Mouse (Mus musculus): ENCODE measurements at regions not wholly inside any gene's neighbourhood (a gene's known extent, or its start where the extent isn't known, plus 50 kb on each side); places are given as distances from the start of the nearest gene placed in this dataset.

DNA sequence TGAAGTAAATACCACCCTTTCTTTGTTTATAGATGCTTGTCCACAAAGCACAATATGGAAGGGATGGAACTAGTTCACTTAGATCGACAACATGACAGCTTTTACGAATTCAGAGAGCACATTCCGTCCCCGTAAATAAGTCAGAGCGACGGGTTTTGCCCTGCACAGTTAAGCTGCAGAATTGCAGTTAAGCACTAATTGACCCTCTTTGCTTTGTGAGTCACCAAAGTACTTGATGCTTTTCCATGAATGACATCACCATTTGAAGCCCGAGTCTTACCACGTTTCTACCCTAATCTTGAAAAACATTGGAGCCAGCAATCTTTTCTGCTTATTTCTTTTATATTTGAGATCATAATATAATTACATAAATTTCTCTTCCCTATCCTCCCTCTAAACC, 305.3 kb upstream of the Fam98a start:
- Histone ChIP-seq H3K4me1 (ENCODE audit: control insufficient read depth, insufficient read depth, low read length) (no peaks in the 10 kb centered on the region), H3K27ac (ENCODE audit: insufficient read depth, low read depth, low read length) (no peak overlapping the region), H3K4me3 (ENCODE audit: insufficient read depth, low read length) (no peak overlapping the region)
- TF ChIP-seq CTCF (IDR thresholded peaks at IDR 0.05; ENCODE audit: low read depth, low read length) (no peak), POLR2A (IDR thresholded peaks at IDR 0.05; ENCODE audit: borderline replicate concordance, low read depth, low read length) (no peak)

DNA sequence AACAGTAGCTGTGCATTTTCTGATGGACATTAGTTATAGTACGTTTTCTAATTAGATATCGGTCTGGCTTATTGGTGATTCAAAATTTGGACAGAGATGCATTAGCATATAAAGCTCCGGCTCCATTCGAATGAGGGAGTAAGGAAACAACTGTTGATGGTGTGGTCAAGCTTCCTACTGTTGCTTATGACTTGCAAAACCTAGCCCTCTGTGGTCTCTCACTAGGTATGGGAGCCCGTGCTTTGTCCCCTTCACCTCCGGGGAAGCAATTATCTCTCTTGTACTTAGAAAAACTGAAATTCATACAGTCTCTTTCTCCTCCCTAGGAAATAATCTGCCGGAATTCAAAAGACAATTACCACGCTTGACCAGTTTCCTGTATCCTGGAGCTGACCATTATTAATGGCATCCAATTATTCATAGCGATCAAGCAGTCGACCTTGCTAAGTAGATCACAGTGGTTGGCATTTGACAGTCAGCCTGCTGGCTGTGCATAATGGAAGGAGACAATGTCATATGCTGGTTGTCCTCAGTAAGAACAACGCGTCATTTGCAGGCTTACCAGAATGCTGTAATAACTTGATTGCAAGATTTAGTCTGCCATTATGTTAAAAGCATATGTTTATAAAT, 264.4 kb upstream of the Fam98a start:
- TF ChIP-seq POLR2A (IDR thresholded peaks at IDR 0.05; ENCODE audit: borderline replicate concordance, low read depth, low read length): no peak
- TF ChIP-seq CTCF (IDR thresholded peaks at IDR 0.05; ENCODE audit: low read depth, low read length): no peak
- Histone ChIP-seq H3K4me3 (ENCODE audit: insufficient read depth, low read length) (no peak overlapping the region), H3K4me1 (ENCODE audit: control insufficient read depth, insufficient read depth, low read length) (no peaks in the 10 kb centered on the region), H3K27ac (ENCODE audit: insufficient read depth, low read depth, low read length) (no peak overlapping the region)

DNA sequence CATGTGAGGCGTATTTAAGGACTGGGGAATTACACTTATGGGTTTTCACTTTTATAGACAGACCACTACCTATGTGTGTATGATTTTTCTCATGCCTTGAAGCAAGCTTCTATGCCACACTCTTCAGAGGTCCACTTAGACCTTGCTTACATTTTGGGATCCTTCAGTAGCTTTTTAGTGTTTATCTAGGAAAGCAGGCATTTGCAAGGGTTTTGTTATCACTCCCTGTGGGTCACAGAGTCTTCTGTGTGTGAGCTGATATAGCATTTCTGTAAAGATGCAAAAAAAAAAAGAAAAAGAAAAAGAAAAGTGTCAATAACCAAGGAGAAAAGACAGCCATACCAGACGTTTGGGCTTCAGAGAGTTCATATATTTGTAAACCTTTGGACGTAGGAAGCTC, 260.4 kb upstream of the Fam98a start:
- H3K27ac ChIP-seq (ENCODE audit: insufficient read depth, low read depth, low read length): no peak overlapping the region
- TF ChIP-seq CTCF (IDR thresholded peaks at IDR 0.05; ENCODE audit: low read depth, low read length): no peak
- TF ChIP-seq POLR2A (IDR thresholded peaks at IDR 0.05; ENCODE audit: borderline replicate concordance, low read depth, low read length): no peak
- no peaks in the 10 kb centered on the region for H3K4me1 ChIP-seq (ENCODE audit: control insufficient read depth, insufficient read depth, low read length)
- no peak overlapping the region for H3K4me3 ChIP-seq (ENCODE audit: insufficient read depth, low read length)

DNA sequence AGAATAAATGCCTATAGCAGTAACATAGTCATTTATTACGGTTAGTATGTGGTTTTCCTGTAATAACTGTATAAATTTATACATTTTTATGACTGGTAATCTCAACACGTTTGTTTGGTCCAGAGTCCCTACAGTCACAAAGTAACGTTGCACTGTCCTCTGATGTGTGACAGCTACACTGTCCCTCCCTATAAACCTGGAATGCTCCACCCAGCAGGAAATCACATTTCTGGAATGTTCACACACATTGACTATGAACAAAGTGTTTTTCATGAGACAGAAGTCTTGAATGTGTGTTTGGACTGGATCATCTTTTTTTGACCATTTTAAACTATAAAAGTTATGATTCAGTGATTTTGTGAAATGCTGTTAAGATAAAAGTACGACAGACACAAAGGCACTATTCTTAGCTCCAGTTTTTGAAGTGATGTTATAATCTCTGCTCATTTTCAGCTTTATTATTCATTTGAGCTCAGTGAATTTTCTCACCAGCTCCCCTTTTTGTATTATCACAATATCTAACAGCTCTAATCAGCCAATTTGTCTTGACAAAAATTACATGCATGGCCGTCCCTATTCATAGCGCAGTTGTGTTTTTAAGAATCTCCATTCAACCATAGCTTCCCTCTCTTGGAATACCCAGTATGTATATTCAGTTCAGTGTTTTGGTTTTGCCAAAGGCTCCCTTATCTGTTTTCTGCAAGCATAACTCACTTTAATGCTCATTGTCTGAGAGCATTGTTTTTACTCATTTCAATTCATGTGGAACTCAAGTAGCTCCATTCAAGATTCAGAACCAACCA, 257.0 kb upstream of the Fam98a start:
- TF ChIP-seq CTCF (IDR thresholded peaks at IDR 0.05; ENCODE audit: low read depth, low read length): no peak
- no peak for TF ChIP-seq POLR2A (IDR thresholded peaks at IDR 0.05; ENCODE audit: borderline replicate concordance, low read depth, low read length)
- no peak overlapping the region for H3K27ac ChIP-seq (ENCODE audit: insufficient read depth, low read depth, low read length)
- no peak overlapping the region for H3K4me3 ChIP-seq (ENCODE audit: insufficient read depth, low read length)
- H3K4me1 ChIP-seq (ENCODE audit: control insufficient read depth, insufficient read depth, low read length): no peaks in the 10 kb centered on the region

DNA sequence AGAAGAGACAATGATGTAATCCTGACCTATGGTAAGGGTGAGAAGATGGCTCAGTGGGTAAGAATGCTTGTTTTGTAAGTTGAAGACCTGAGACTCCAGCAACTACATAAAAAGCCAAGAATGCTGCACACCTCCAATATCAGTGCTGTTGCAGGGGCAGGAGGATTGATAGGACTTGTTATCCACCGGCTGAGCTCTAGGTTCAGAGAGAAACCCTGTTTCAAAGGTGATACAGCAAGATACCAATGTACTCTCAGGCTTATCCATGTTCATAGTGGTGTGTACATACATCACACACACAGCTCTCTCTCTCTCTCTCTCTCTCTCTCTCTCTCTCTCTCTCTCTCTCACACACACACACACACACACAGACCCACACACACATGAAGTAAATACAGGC, 256.3 kb upstream of the Fam98a start:
- Histone ChIP-seq H3K4me3 (ENCODE audit: insufficient read depth, low read length) (no peak overlapping the region), H3K4me1 (ENCODE audit: control insufficient read depth, insufficient read depth, low read length) (no peaks in the 10 kb centered on the region), H3K27ac (ENCODE audit: insufficient read depth, low read depth, low read length) (no peak overlapping the region)
- TF ChIP-seq POLR2A (IDR thresholded peaks at IDR 0.05; ENCODE audit: borderline replicate concordance, low read depth, low read length): no peak
- TF ChIP-seq CTCF (IDR thresholded peaks at IDR 0.05; ENCODE audit: low read depth, low read length): no peak

DNA sequence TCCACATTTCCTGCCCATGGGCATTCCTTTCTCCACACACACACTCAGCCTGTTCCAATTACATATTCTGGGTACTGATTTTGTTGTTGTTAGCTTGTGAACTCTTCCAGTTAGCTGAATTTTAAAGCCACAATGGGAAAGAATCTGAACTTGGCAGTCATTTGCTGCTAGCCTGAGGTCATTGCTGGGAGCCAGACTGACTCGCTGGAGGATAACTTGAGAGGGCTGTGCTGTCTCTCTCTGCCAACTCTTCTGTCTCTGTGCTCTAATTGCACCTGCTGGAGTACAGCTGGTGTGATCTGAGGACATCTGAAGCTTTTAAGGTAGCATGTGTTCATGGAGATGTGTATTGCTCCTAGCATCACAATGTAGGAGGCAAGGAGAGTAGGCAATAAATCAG, 252.6 kb upstream of the Fam98a start:
- Histone ChIP-seq H3K27ac (ENCODE audit: insufficient read depth, low read depth, low read length) (no peak overlapping the region), H3K4me3 (ENCODE audit: insufficient read depth, low read length) (no peak overlapping the region), H3K4me1 (ENCODE audit: control insufficient read depth, insufficient read depth, low read length) (no peaks in the 10 kb centered on the region)
- TF ChIP-seq POLR2A (IDR thresholded peaks at IDR 0.05; ENCODE audit: borderline replicate concordance, low read depth, low read length) (no peak), CTCF (IDR thresholded peaks at IDR 0.05; ENCODE audit: low read depth, low read length) (no peak)

DNA sequence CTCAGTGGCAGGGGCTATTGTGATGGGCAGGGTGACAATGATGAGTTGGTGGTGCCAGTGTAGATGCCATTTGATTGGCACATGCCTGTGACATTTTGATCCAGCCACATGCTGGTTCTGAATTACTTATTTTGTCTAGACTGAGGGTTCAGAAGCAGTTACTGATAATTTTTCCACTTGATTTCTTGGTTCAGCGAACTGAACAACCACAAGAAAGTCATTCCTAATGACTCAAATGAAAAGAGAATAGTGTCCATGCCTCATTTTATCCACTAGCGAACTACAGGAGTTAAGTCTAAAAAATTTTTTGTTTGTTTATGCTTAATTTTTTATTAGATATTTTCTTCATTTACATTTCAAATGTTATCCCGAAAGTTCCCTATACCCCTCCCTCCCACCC, 244.6 kb upstream of the Fam98a start:
- no peak for TF ChIP-seq POLR2A (IDR thresholded peaks at IDR 0.05; ENCODE audit: borderline replicate concordance, low read depth, low read length)
- no peak for TF ChIP-seq CTCF (IDR thresholded peaks at IDR 0.05; ENCODE audit: low read depth, low read length)
- Histone ChIP-seq H3K27ac (ENCODE audit: insufficient read depth, low read depth, low read length) (no peak overlapping the region), H3K4me1 (ENCODE audit: control insufficient read depth, insufficient read depth, low read length) (no peaks in the 10 kb centered on the region), H3K4me3 (ENCODE audit: insufficient read depth, low read length) (no peak overlapping the region)

DNA sequence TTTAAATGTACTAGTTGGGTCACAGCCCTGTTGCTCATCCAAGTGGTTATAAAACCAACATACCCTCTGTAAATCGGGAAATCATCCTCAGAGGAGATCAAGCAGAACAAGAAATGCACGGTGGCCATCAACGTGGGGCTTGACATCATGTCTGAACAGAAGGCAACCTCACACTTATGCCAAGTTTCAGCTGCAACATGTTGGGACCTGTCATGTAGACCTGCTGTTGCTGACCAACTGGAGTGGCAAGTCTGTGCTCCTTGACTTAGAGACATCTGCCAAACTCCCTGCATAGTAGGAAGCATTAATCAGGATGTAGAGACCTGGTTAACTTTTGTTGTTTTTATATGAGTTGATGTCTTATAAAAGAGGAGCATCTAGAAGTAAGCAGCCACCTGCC, 244.0 kb upstream of the Fam98a start:
- Histone ChIP-seq H3K4me1 (ENCODE audit: control insufficient read depth, insufficient read depth, low read length) (no peaks in the 10 kb centered on the region), H3K27ac (ENCODE audit: insufficient read depth, low read depth, low read length) (no peak overlapping the region), H3K4me3 (ENCODE audit: insufficient read depth, low read length) (no peak overlapping the region)
- TF ChIP-seq CTCF (IDR thresholded peaks at IDR 0.05; ENCODE audit: low read depth, low read length) (no peak), POLR2A (IDR thresholded peaks at IDR 0.05; ENCODE audit: borderline replicate concordance, low read depth, low read length) (no peak)

DNA sequence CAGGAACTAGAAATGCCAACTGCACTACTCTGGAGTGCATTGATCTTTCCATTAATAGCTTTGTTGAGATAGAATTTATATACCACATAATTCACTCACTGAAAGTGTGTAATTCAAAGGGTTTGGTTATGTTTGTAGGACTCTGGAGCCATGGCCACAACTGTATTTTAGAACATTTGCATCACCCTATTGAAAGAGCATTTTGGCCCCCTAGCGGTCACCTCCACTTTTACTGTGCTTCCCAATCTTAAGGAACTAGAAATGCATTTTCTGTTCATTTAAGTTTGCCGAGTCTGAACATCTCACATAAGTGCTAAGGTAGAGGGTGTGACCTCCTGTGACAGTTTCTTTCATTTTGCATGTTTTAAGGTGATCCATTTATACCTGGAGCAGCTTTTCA, 228.0 kb upstream of the Fam98a start:
- Histone ChIP-seq H3K27ac (ENCODE audit: insufficient read depth, low read depth, low read length) (no peak overlapping the region), H3K4me3 (ENCODE audit: insufficient read depth, low read length) (no peak overlapping the region), H3K4me1 (ENCODE audit: control insufficient read depth, insufficient read depth, low read length) (no peaks in the 10 kb centered on the region)
- TF ChIP-seq POLR2A (IDR thresholded peaks at IDR 0.05; ENCODE audit: borderline replicate concordance, low read depth, low read length) (no peak), CTCF (IDR thresholded peaks at IDR 0.05; ENCODE audit: low read depth, low read length) (no peak)

DNA sequence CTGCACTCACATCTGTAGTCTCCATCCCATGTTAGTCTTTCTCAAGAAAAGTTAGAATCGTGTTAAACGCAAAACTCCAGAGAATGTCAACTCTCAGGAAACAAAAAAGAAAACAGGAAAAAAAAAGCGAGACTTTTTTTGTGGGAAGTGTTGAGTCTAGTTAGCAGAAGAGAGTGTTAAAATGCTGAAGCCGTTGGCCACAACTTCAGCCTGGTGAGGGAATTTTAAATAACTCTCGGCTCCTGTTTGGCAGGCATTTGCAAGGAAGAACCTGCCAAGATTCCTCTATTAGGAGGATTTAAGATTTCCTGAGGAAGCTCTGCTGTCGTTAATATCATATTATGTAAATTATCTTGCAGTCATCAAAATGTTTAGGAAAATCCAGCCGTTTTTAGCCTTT, 224.9 kb upstream of the Fam98a start:
- Histone ChIP-seq H3K4me1 (ENCODE audit: control insufficient read depth, insufficient read depth, low read length) (no peaks in the 10 kb centered on the region), H3K27ac (ENCODE audit: insufficient read depth, low read depth, low read length) (no peak overlapping the region), H3K4me3 (ENCODE audit: insufficient read depth, low read length) (no peak overlapping the region)
- no peak for TF ChIP-seq CTCF (IDR thresholded peaks at IDR 0.05; ENCODE audit: low read depth, low read length)
- TF ChIP-seq POLR2A (IDR thresholded peaks at IDR 0.05; ENCODE audit: borderline replicate concordance, low read depth, low read length): no peak

Data from bone marrow macrophage, adult 2 months (primary cell).